26 mouse cellular contexts compared by ENCODE assay signal in genomic region chr8:83647511-83647910, GRCm38 (mm10).
"Had no signal": no experiment of that assay in that cellular context is flagged by ENCODE, and none has a peak within 500 bp of the region (broad histone marks: within the 10 kb centered on the region; RNA-seq: fewer than 3 reads in every experiment).

No protein-coding gene starts in this region.

- H3K4me1 ChIP-seq: limb, embryonic 12.5 days had no signal

- H3K9me3 ChIP-seq: heart, embryonic 10.5 days; heart, embryonic 13.5 days; heart, embryonic 15.5 days; hindbrain, embryonic 13.5 days; hindbrain, embryonic 15.5 days; kidney, embryonic 15.5 days; limb, embryonic 10.5 days; liver, embryonic 13.5 days had no signal

- H3K36me3 ChIP-seq: heart, embryonic 10.5 days; heart, embryonic 13.5 days; heart, embryonic 15.5 days; hindbrain, embryonic 13.5 days; hindbrain, embryonic 15.5 days; kidney, embryonic 15.5 days; limb, embryonic 10.5 days; limb, embryonic 12.5 days; liver, embryonic 13.5 days had no signal

- H3K27ac ChIP-seq: heart, embryonic 10.5 days; heart, embryonic 13.5 days; heart, embryonic 15.5 days; hindbrain, embryonic 13.5 days; hindbrain, embryonic 15.5 days; hindbrain, postnatal 0 days; kidney, embryonic 15.5 days; kidney, postnatal 0 days; layer of hippocampus, adult 2 months; left cerebral cortex, adult 2 months; limb, embryonic 10.5 days; limb, embryonic 12.5 days; liver, embryonic 13.5 days had no signal

- ATAC-seq: hindbrain, postnatal 0 days; intestine, embryonic 16.5 days had no signal

- H3K9ac ChIP-seq: heart, embryonic 13.5 days; heart, embryonic 15.5 days; hindbrain, embryonic 13.5 days; hindbrain, embryonic 15.5 days; kidney, embryonic 15.5 days; limb, embryonic 12.5 days; liver, embryonic 13.5 days had no signal

- DNase-seq: gastrocnemius, postnatal 14 days; gastrocnemius, postnatal 36 days; heart, adult 18-20 months; heart, postnatal 14 days; heart, postnatal 36 days; kidney, adult 11 months; kidney, adult 2 months; kidney, adult 9 months; kidney, postnatal 14 days; kidney, postnatal 4 days; liver; liver, embryonic 13.5 days had no signal

- H3K4me3 ChIP-seq: heart, embryonic 10.5 days; heart, embryonic 13.5 days; heart, embryonic 15.5 days; hindbrain, embryonic 13.5 days; hindbrain, embryonic 15.5 days; kidney, embryonic 15.5 days; layer of hippocampus, adult 2 months; left cerebral cortex, adult 2 months; limb, embryonic 10.5 days; limb, embryonic 12.5 days; liver, embryonic 13.5 days had no signal

- H3K4me2 ChIP-seq: heart, embryonic 13.5 days; heart, embryonic 15.5 days; hindbrain, embryonic 13.5 days; hindbrain, embryonic 15.5 days; kidney, embryonic 15.5 days; limb, embryonic 12.5 days; liver, embryonic 11.5 days; liver, embryonic 13.5 days had no signal

- H3K27me3 ChIP-seq: hindbrain, embryonic 15.5 days; kidney, embryonic 15.5 days had no signal
